Mouse (Mus musculus): Measurements from ENCODE around the gene Gm20388.

The Gm20388 gene

DNA sequence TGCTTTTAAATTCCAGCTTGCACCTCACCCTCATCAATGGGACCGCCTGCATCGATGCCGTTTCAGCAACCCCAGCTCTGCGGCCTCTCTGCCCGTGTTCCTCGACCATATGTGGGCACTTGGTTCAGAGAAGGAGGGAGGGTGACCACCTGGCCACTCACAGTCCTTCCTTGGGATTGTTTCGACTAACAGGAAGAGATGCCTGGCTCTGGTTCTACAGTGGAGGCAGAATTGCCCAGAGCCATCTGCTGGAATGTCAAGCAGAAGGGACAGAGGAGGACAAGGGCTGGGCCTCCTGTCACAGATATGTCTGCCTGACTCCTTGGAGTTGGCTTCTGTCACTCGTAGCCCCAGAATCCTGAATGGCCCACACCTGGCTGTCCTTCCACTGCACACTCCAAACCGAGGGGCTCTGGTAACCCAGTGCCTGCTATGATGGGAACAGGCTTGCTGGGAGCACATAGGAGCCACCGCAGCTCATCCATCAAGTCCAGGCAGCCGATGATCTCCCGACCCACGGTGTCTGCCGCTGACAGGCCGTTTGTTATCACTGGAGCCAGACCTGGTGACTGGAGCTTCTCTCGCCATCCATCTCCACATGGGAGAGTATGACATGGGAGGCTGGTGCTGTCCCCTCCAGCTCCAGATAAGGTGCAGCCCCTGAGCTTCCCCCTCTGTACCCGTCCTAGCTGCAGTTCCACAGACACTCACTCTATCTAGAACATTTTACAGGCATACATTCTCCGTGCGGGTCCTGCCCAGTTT lies 2774.6 kb downstream of the Gm20388 start:
- intact Hi-C loops (cut with DNase I) = no loop called here

- intact Hi-C loops (cut with DNase I) = no loop called here
Observed at GRCm38 (mm10) chr8:122686879-122687278, 2776.2 kb downstream of the Gm20388 start.

GRCm38 (mm10) chr8:122689315-122689714 lies 2778.7 kb downstream of the Gm20388 start:
- intact Hi-C loops (cut with DNase I) = no loop called here

DNA sequence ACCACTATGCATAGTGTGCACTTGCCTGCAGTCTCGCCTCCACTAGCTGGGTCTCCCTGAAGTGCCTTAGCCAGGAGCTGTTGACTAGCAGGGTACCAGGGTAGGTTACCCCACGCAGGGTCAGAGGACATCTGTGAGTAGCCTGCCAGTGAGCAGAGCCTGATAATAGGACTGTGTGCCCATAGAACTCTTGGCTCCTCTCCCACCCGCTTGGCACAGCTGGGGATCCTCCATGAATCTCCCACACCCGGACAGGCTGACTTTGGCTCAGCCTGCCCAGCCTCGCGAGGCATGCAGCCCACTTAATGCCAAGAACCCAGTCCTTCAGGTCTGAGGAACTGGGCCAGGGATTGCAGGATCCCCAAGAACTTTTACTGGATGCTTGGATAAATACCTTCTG lies 2780.4 kb downstream of the Gm20388 start:
- intact Hi-C loops (cut with DNase I) = no loop called here

DNA sequence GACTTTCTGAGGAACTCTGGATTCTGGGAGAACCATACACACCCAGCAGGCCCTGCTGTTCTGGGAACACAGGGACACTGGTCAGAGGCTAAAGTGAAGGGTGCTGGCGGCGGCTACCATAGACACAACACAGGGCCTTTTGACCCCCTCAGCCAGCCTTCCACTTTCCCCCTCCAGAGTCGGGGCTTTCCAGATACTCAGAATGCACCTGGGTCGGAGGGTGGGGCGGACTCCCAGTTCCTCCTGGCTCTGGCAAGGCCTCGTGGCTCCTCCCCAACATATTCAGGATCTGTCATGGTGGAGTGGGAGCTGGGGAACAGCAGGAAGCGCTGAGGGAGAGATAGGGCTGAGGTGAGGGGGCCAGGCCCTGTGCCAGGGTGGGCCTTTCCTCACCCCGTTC lies 2781.5 kb downstream of the Gm20388 start:
- intact Hi-C loops (cut with DNase I) = no loop called here

DNA sequence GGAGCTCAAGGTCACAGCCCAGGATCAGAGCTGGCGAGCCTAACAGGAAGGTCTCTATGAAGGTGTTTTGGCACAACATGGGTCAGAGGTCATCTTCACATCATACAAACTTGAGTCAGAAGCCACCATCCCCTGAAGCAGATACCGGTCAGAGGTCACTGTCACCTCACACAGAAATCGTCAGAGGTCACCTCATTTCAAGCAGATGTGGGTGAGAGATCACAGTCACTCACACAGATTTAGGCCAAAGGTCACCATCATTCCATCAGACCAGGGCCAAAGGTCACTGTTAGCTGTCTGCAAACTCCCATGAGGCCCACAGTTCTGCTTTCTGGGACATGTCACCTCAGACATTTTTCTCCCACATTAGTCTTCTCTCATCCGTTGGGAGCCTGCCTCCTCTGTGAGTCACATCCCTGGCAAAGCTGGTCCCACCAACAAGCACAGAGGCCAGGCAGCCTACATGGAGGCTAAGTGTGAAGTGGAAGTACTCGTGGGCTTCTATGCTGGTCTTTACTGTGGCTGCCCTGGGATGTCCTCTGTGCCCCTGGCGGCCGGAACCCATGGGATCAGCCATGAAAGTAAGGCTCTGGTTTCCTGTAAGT lies 2784.9 kb downstream of the Gm20388 start:
- intact Hi-C loops (cut with DNase I) = no loop called here

DNA sequence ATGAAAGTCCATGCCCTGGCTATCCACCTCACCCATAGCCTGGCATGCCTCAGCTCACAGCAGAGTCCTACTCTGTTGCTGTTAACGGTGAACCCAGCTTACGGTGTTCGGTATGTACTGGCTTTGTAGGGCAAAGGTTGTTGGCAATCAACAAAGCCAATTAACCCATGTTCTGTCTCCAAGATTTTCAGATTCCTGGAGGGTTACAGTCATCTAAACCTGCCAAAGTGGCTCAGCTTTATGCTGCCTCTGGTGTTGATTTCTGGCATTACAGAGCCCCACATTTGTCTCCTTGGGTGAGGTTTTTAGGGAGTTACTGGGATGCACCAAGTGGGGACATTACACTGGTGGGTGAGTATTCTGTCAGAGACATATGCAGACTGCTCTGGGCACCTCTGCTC lies 2786.5 kb downstream of the Gm20388 start:
- intact Hi-C loops (cut with DNase I) = no loop called here

DNA sequence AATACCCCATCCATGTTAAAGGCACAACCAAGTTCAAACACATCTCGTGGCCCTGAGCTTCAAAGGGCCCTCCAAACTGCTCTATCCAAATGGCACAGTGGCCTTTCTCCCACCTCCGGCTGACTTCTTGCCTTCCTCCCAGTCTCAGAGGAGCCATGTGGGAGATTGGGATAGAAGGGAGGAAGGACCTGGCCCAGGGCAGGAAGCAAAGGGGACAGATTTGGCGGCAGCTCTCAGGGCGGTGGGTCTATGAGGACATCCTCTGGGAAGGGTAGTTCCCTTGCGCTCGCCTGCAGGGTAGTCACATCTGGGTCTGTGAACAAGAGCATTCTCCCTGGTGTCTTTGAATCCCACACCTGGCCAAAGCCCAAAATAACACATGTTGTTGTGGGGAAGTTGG lies 2786.9 kb downstream of the Gm20388 start:
- intact Hi-C loops (cut with DNase I) = no loop called here

DNA sequence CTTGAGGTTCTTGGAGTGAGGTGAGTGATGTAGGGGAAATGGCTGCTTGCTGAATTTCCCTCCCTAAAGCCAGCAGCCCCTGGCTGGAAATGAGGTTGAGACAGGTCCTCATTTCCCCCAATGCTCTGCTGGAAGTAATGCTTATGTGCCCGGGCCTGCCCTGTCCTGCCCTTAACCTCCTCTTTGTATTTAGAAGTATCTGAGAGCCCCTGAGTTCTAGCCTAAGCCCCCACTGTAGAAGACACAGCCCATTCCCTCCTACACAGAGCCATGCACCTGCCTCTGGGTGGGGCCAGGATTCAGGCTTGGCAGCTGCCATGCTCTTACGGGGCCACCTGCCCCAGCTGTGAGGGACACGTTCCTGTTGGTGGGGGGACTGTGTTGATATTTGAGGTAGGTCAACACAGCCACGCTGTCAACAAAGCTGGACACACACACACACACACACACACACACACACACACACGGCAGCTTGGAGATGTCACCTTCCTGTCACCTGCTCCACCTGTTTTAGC lies 2787.7 kb downstream of the Gm20388 start:
- intact Hi-C loops (cut with DNase I) = no loop called here

- intact Hi-C loops (cut with DNase I) = no loop called here
Observed at GRCm38 (mm10) chr8:122699005-122699492, 2788.4 kb downstream of the Gm20388 start, which contains the start of gene Cbfa2t3. Gene Cbfa2t3 (minus strand): TSS chr8:122699109.

DNA sequence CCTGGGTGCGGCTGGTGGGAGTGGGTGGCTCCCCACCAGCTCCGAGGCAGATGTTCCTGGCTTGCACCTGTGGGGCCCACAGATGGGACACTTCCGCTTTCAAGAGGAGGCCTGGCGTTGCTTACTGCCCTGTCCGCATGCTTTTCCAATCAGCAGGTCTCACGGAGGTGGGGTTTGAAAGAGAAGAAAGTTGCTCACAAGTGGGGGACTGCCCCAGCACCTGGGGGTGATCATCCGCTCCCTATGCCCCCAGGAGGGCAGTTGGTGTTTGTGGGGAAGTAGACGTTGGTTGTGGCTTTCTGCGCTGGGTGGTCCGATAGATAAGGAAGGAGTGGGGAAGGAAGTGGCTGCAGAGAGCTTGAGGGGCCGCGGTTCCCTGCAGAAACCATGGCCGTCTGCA lies 2790.0 kb downstream of the Gm20388 start:
- intact Hi-C loops (cut with DNase I) = no loop called here

GRCm38 (mm10) chr8:122701441-122702185 lies 2791.0 kb downstream of the Gm20388 start:
- intact Hi-C loops (cut with DNase I) = no loop called here

DNA sequence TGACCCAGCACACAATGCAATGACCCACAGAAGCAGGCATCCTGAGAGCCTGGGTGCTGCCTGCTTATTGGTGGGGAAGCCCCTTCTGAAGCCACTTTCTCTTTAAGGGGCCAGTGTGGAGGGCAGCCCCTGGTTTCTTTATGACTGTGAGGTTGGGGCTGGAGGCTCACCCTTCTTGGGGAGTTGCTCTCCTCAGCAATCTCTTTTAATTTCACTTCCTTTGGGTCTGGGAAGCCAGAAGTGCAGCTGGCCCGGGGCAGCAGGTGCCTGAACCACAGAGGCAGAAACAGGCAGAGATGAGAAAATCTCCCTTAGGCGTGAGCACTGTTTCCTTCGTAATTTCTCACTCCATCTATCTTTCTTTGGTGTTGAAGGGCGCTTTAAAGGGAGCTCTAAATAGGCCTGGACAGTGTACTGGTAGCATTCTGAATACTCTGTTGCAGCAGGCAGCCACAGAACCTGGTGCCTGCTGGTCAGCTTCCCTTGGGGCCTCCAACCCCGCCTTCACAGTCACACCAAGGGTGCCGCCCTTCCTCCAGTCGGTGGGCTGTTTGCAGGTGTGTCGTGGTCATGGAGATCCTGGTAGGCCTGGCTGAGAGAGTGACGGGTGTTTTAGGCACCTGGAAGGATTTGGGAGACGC lies 2791.8 kb downstream of the Gm20388 start:
- intact Hi-C loops (cut with DNase I) = no loop called here

DNA sequence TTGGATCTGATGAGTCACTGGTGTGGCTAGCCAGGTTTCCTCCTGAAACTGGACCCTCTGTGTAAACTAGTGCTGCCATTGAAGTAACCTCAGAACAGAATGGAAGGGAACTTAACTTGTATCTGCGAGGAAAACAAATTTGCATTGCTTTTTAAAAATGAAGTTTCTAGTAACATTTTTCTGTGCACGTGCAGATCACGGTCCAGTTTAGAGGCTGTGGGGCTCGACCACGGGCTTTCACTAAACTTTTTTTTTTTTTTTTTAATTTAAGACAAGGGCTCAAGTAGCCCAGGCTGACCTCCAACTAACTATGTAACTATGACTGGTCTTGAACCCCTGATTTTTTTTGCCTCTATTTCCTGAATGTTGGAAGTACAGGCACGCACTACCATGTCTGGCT lies 2792.3 kb downstream of the Gm20388 start:
- intact Hi-C loops (cut with DNase I) = no loop called here

- intact Hi-C loops (cut with DNase I) = no loop called here
Observed at GRCm38 (mm10) chr8:122704612-122705011, 2794.0 kb downstream of the Gm20388 start.

DNA sequence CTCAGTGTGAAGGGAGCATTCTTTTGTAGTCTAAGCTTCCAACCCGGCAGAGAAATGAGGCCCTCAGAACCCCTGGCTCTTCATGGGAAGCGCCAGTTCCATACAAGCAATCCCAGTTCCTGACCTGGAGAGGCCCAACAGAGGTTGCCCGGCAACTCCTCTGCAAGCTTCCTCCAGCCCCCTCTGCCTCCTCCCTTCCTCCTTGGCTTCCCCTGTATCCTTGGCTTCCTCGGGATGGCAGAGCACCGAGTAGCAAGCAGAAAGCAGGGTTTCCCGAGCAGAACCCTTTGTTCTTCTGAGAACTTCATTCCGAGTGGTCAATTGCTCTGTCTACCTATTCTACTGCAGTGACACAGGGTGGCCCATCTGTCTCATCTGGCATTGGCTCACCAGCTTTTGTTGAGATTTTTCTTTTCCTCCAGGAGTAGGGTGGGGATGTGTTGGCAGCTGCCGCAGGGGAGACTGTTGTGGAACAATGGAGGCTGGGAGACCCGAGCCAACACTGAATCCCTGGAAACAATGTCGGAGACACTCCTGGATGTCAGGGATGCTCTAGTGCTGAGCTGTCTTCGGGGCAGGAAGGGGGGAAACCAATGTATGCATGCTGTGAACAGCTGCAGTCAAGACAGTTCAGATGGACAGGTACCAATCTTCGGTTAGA lies 2795.4 kb downstream of the Gm20388 start:
- intact Hi-C loops (cut with DNase I) = no loop called here

DNA sequence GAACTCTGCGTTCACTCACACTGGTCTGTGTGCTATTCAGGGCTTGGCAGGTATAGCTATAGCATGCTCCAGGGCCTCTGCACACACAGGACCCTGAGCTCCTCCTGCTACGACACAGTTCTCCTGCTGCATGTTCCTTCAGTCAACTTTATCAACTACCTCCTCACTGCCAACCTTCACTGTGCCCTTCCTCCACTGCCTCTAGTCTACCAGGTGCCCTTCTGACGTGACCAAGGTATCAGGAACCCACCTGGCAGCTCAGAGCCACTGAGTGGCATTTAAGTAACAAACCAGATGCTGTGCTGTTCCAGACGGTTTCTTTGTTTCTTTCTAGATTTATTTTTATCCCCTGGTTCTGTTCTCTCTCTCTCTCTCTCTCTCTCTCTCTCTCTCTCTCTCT lies 2796.5 kb downstream of the Gm20388 start:
- intact Hi-C loops (cut with DNase I) = no loop called here

DNA sequence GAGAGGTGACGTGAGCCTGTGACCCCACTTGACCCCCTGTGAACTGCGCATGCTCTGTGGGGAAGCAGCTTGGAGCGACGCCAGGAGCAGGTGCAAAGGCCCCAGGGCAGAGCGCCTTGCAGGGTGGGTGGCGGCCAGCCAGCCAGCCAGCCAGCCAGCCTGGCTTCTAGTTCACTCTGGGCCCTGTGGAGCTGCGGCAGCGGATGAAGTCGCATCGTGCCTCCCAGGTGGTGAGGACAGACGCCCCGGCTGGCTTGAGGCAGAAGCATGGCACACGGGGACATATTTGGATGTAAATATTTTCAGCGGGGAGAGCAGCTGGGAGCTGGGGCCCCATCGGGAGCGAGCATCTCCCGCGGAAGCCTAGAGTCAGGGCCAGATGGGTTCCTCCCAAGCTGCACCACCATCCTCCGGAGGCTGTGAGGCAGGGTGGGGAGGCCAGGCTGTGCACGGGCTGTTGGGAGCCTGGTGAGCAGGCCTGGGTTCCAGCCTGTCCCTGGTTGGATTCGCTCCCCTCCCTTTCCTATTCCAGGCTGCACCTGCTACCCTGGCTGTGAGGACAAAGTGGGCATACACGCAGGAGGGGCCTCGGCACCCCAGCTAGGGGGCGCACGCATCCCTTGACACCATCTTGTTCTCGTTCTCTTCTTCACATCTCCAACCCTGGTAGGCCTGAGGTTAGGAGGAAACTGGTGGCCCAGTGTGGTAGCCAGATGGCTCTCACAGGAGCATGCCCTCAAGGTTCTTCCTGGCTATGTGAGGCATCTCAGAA lies 2798.9 kb downstream of the Gm20388 start:
- intact Hi-C loops (cut with DNase I) = no loop called here

GRCm38 (mm10) chr8:122711480-122711879 lies 2800.8 kb downstream of the Gm20388 start:
- intact Hi-C loops (cut with DNase I) = no loop called here

- intact Hi-C loops (cut with DNase I) = no loop called here
Observed at GRCm38 (mm10) chr8:122711891-122712365, 2801.3 kb downstream of the Gm20388 start.

All from adrenal gland (tissue).